Mouse (Mus musculus) G1E-ER4 (cell line): ENCODE measurements around the gene Rps6ka2. TPM values are rescaled to one million over a fixed set of nuclear protein-coding genes. Genes with fewer than 3 reads are reported as not detected.

ENCODE experiments used
- GATA1 ChIP-seq: IDR thresholded peaks from one replicate; pipeline ENCODE4 v1.8.0; 2012; ENCODE audit warnings: low read length, inconsistent platforms
- polyA plus RNA-seq: library from polyadenylated mRNA; stranded (reverse); fragments of >175 nt; gene quantifications from 2 replicates; pipeline ENCODE4 v1.2.3, GENCODE M21; 2012

Rps6ka2 gene
- polyA plus RNA-seq, 1 experiment = not detected

- TF ChIP-seq GATA1 = no peak
Observed at GRCm38 (mm10) chr17:7168961-7169626, 821 bp upstream of the Rps6ka2 start.

- TF ChIP-seq GATA1 = no peak
Observed at GRCm38 (mm10) chr17:7170304-7171295, 685 bp downstream of the Rps6ka2 start.

GRCm38 (mm10) chr17:7173331-7174028 is 3.6 kb downstream of the Rps6ka2 start:
- no peak for TF ChIP-seq GATA1

GRCm38 (mm10) chr17:7175293-7175692 is 5.4 kb downstream of the Rps6ka2 start:
- no peak for TF ChIP-seq GATA1

- no peak for TF ChIP-seq GATA1
Observed at GRCm38 (mm10) chr17:7176394-7176793, 6.5 kb downstream of the Rps6ka2 start.

- no peak for TF ChIP-seq GATA1
Observed at GRCm38 (mm10) chr17:7178196-7178595, 8.3 kb downstream of the Rps6ka2 start.

- TF ChIP-seq GATA1 = no peak
Observed at GRCm38 (mm10) chr17:7182187-7182586, 12.3 kb downstream of the Rps6ka2 start.

GRCm38 (mm10) chr17:7189425-7189824 is 19.5 kb downstream of the Rps6ka2 start:
- no peak for TF ChIP-seq GATA1

GRCm38 (mm10) chr17:7189975-7190374 is 20.1 kb downstream of the Rps6ka2 start:
- TF ChIP-seq GATA1 = no peak

- TF ChIP-seq GATA1 = no peak
Observed at GRCm38 (mm10) chr17:7194140-7194840, 24.4 kb downstream of the Rps6ka2 start.

- no peak for TF ChIP-seq GATA1
Observed at GRCm38 (mm10) chr17:7197121-7197925, 27.4 kb downstream of the Rps6ka2 start.

GRCm38 (mm10) chr17:7204771-7205406 is 35.0 kb downstream of the Rps6ka2 start:
- TF ChIP-seq GATA1 = no peak

GRCm38 (mm10) chr17:7206434-7207145 is 36.7 kb downstream of the Rps6ka2 start:
- no peak for TF ChIP-seq GATA1
